Mouse (Mus musculus) C3H10T1/2 (cell line): ENCODE data around the gene Gm20815. TPM values are rescaled to one million over a fixed set of nuclear protein-coding genes. Genes with fewer than 3 reads are reported as not detected.

Source experiments
- polyA plus RNA-seq, 2 experiments: library from polyadenylated mRNA; unstranded; fragments of >200 nt; fragmentation: generic; extraction: Trizol; gene quantifications; one replicate each; pipeline ENCODE4 v1.2.1; 2012; ENCODE audit warnings: missing spikeins in 2 of 2

Gene Gm20815
- polyA plus RNA-seq, result not detected

DNA sequence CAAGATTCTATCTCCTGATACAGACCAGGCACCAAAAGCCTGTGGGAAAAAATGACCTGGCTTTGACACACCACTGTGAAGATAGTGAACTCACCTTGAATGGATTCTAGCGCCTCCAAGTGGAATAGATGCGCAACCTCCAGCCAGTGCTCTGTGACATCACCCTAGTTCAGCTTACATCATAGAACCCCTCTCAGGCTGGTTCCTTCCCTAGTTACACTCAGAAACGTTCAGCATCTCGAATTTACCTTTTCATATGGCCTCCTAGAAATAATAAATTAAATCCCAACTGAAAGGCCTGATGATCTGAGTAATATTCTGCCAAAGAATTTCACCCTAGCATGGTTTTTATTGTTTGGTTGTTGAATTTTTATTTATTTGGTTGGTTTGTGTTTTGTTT lies at the start of gene Gm20815:
Gene Gm20815 (minus strand): TSS at position 101 of the 400 bp plus-strand sequence.

